Mouse (Mus musculus): ENCODE results near the gene Iqsec1.
A peak's percentile ranks its signal among the peaks of the same experiment; 100 is the strongest.

GRCm38 (mm10) chr6:90707143-90707542, 281.3 kb downstream of the Iqsec1 start:
- TF ChIP-seq POLR2A (IDR thresholded peaks at IDR 0.05; ENCODE audit: low read depth, low read length) (no peak), BHLHE40 (IDR thresholded peaks at IDR 0.05; ENCODE audit: low read depth, low read length) (peak; percentile 44; the same call in 1 of the 2 replicates), POLR2AphosphoS2 (IDR thresholded peaks at IDR 0.05; ENCODE audit: low read depth, low read length) (no peak), CTCF (conservative IDR thresholded peaks at IDR 0.05 in 1 of 2, IDR thresholded peaks at IDR 0.05 in 1 of 2; ENCODE audit: low read depth in 2 of 2, low read length in 2 of 2) (no peak), MAZ (IDR thresholded peaks at IDR 0.05; ENCODE audit: low read depth, low read length) (no peak), TCF12 (IDR thresholded peaks at IDR 0.05; ENCODE audit: low read depth, low read length) (no peak), EP300 (IDR thresholded peaks at IDR 0.05; ENCODE audit: low read length) (no peak), USF1 (IDR thresholded peaks at IDR 0.05; ENCODE audit: low read depth, low read length) (no peak), MAX (IDR thresholded peaks at IDR 0.05; ENCODE audit: low read length) (no peak)
